Mouse (Mus musculus) heart, embryonic 13.5 days (tissue): Measurements from ENCODE around the gene Pakap. TPM values are rescaled to one million over a fixed set of nuclear protein-coding genes. Genes with fewer than 3 reads are reported as not detected.

Experiments
- ATAC-seq: fragments of 200-750 bp; cut with Nextera tagmentation; 2 replicates; pipeline ENCODE4 v1.8.0; 2017; ENCODE audit warnings: moderate TSS enrichment; ENCODE audit not compliant: insufficient number of reproducible peaks, low FRiP score, low TSS enrichment; ENCODE audit errors: extremely low read depth
- H3K27ac ChIP-seq: fragments of 300-500 bp; sonication (generic); replicated peaks from 2 replicates; pipeline ENCODE4 v1.5.1; 2015; ENCODE audit warnings: moderate library complexity, mild to moderate bottlenecking, inconsistent platforms
- H3K27me3 ChIP-seq: fragments of 300-500 bp; sonication (generic); replicated peaks from 2 replicates; pipeline ENCODE4 v1.6.1; 2015; ENCODE audit warnings: mild to moderate bottlenecking, inconsistent platforms
- H3K36me3 ChIP-seq: fragments of 300-500 bp; sonication (generic); 2 replicates; pipeline ENCODE4 v1.6.1; 2015; ENCODE audit warnings: mild to moderate bottlenecking, inconsistent platforms
- H3K4me1 ChIP-seq: fragments of 300-500 bp; sonication (generic); 2 replicates; pipeline ENCODE4 v1.6.1; 2015; ENCODE audit warnings: inconsistent platforms
- H3K4me2 ChIP-seq: fragments of 300-500 bp; sonication (generic); 2 replicates; pipeline ENCODE4 v1.6.1; 2015; ENCODE audit warnings: inconsistent platforms, mild to moderate bottlenecking, moderate library complexity
- H3K4me3 ChIP-seq: fragments of 300-500 bp; sonication (generic); 2 replicates; pipeline ENCODE4 v1.5.1; 2015; ENCODE audit warnings: moderate library complexity, mild to moderate bottlenecking, inconsistent platforms
- H3K9ac ChIP-seq: fragments of 300-500 bp; sonication (generic); 2 replicates; pipeline ENCODE4 v1.6.1; 2015; ENCODE audit warnings: inconsistent platforms, mild to moderate bottlenecking, moderate library complexity
- H3K9me3 ChIP-seq: fragments of 300-500 bp; sonication (generic); 2 replicates; pipeline ENCODE4 v1.6.1; 2016; ENCODE audit warnings: inconsistent platforms
- WGBS: fragments of 180-500 bp; shearing (Covaris S2); methylation state at CpG from one replicate; pipeline ENCODE4 v1.1.7; 2015; ENCODE audit warnings: mixed read lengths; 5-methylcytosine and 5-hydroxymethylcytosine counted together
- polyA plus RNA-seq: library from polyadenylated mRNA; unstranded; fragments of >200 nt; fragmentation: Nextera tagmentation; extraction: Ambion mirVana; gene quantifications from 2 replicates; pipeline ENCODE4 v1.2.1, GENCODE M21; 2015

Gene Pakap
- polyA plus RNA-seq, 1 experiment from 2014 or later = 49.3 TPM

GRCm38 (mm10) chr4:57652185-57652904, 84.4 kb downstream of the Pakap start:
- 72% methylated on average over 5 of the region's 5 CpGs for WGBS
- Histone ChIP-seq H3K4me3 (no peak overlapping the region), H3K4me2 (no peak overlapping the region), H3K36me3 (peaks cover 94% of the 10 kb centered on the region), H3K4me1 (0 out of 2 replicates have a peak, but pooled peaks cover 8% of the 10 kb centered on the region), H3K9ac (no peak overlapping the region), H3K27me3 (no peaks in the 10 kb centered on the region), H3K27ac (no peak overlapping the region), H3K9me3 (no peaks in the 10 kb centered on the region)
- ATAC-seq = no peak

DNA sequence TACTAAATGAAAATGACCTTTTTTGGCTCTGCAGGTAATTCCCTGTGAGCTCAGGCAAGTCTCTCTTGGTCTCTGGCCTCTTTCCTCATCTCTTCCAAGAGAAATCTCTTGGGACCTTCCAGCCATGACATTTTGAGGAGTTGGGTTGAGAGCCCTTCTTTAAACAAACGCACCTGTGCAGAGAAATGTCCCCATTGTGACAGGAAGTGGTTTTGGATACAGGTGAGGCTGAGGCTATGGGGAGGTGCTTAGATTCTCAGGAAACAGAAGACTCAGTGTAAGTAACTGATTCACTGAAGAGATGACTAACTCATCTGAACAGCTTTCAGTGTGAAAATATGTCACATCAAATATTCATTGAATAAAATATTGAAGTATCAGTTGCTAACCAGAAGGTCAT, 88.0 kb downstream of the Pakap start:
- Histone ChIP-seq H3K4me2 (no peak overlapping the region), H3K36me3 (peaks cover 75% of the 10 kb centered on the region), H3K27ac (no peak overlapping the region), H3K9me3 (no peaks in the 10 kb centered on the region), H3K4me1 (peaks cover 25% of the 10 kb centered on the region), H3K9ac (no peak overlapping the region), H3K4me3 (no peak overlapping the region), H3K27me3 (no peaks in the 10 kb centered on the region)
- WGBS = 82% methylated on average over 1 of the region's 1 CpGs
- no peak for ATAC-seq

DNA sequence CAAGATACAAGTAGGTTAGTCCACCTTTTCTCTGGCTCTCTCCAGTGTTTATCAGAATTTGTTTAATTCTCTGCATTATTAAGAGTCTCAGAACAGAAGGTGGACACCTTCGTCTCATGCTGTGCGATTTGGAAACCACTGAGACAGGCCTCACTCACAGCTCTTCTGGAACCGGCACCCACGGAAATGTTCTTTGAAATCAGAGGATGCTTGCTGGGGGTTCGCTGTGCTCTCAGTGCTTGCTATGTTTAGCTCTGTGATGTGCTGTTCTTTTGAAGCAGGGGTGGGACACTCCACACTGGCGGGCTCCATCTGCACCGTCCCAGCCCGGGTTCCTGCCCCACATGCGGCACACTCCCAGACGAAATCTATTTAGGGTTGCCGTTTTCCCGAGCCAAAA, 88.4 kb downstream of the Pakap start:
- 71% methylated on average over 12 of the region's 12 CpGs for WGBS
- Histone ChIP-seq H3K9me3 (no peaks in the 10 kb centered on the region), H3K27me3 (no peaks in the 10 kb centered on the region), H3K27ac (no peak overlapping the region), H3K4me3 (no peak overlapping the region), H3K36me3 (peaks cover 70% of the 10 kb centered on the region), H3K4me2 (no peak overlapping the region), H3K4me1 (peaks cover 29% of the 10 kb centered on the region), H3K9ac (no peak overlapping the region)
- no peak for ATAC-seq

- H3K27me3 ChIP-seq = no peaks in the 10 kb centered on the region
- 74% methylated on average over 3 of the region's 3 CpGs for WGBS
- H3K36me3 ChIP-seq = peaks cover 66% of the 10 kb centered on the region
- no peak overlapping the region for H3K27ac ChIP-seq
- H3K9ac ChIP-seq = no peak overlapping the region
- H3K4me1 ChIP-seq = peaks cover 30% of the 10 kb centered on the region
- ATAC-seq = no peak
- no peak overlapping the region for H3K4me3 ChIP-seq
- H3K9me3 ChIP-seq = no peaks in the 10 kb centered on the region
- H3K4me2 ChIP-seq = no peak overlapping the region
These were observed 88.9 kb downstream of the Pakap start for GRCm38 (mm10) chr4:57656861-57657260.

- H3K9me3 ChIP-seq = no peaks in the 10 kb centered on the region
- ATAC-seq = no peak
- H3K27me3 ChIP-seq = no peaks in the 10 kb centered on the region
- H3K27ac ChIP-seq = peak overlapping the region; percentile 72
- H3K36me3 ChIP-seq = peaks cover 54% of the 10 kb centered on the region
- no peak overlapping the region for H3K4me2 ChIP-seq
- 24% methylated on average over 4 of the region's 4 CpGs for whole genome bisulfite sequencing
- peak overlapping the region; percentile 28; the same call in 1 of the 2 replicates for H3K9ac ChIP-seq
- H3K4me3 ChIP-seq = no peak overlapping the region
- peaks cover 33% of the 10 kb centered on the region for H3K4me1 ChIP-seq
These were observed 92.5 kb downstream of the Pakap start for GRCm38 (mm10) chr4:57660470-57660869.

- H3K9ac ChIP-seq = no peak overlapping the region
- H3K27ac ChIP-seq = no peak overlapping the region
- H3K36me3 ChIP-seq = peaks cover 31% of the 10 kb centered on the region
- no peak overlapping the region for H3K4me2 ChIP-seq
- H3K27me3 ChIP-seq = no peaks in the 10 kb centered on the region
- no peak overlapping the region for H3K4me3 ChIP-seq
- peaks cover 56% of the 10 kb centered on the region for H3K4me1 ChIP-seq
- no peak for ATAC-seq
- no peaks in the 10 kb centered on the region for H3K9me3 ChIP-seq
- 68% methylated on average over 3 of the region's 3 CpGs for WGBS
These were observed 98.1 kb downstream of the Pakap start for GRCm38 (mm10) chr4:57666101-57666500.

DNA sequence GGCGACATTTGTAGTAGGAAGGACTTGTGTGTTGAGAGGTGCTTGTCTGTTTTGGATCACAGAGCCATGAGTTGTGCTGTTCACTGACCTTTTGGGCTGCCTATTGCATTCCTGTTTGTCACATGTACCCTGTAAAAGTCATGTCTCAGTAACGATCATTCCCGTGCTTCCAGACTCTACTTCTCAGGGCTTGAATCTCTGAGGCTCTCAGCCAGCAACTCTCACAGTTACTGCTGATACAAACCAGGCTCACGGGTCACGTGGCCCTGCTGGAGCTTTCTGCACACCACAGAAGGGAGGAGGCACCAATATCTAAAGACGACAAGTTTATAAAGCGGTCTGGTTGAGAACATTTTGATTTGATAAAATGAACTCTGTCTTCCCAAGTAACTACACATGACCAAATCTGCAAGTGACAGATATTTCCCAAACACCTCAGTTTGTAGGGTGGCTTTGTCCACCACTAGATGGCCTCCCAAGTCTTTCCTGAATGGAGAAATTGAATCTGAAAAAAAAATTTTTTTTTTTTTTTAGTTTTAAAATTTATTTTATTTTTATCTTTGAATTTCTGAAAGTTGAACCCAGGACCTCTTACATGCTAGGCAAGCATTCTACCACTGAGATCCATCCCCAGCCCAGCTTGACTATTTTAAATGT, 103.0 kb downstream of the Pakap start:
- ATAC-seq = peak; percentile 62
- peak overlapping the region; percentile 54 for H3K4me2 ChIP-seq
- H3K27me3 ChIP-seq = no peaks in the 10 kb centered on the region
- peak overlapping the region; percentile 89 for H3K27ac ChIP-seq
- H3K4me3 ChIP-seq = no peak overlapping the region
- H3K36me3 ChIP-seq = peaks cover 6% of the 10 kb centered on the region
- H3K9me3 ChIP-seq = no peaks in the 10 kb centered on the region
- H3K4me1 ChIP-seq = peaks cover 93% of the 10 kb centered on the region
- peak overlapping the region; percentile 47; the same call in 1 of the 2 replicates for H3K9ac ChIP-seq
- 9% methylated on average over 7 of the region's 7 CpGs for WGBS

DNA sequence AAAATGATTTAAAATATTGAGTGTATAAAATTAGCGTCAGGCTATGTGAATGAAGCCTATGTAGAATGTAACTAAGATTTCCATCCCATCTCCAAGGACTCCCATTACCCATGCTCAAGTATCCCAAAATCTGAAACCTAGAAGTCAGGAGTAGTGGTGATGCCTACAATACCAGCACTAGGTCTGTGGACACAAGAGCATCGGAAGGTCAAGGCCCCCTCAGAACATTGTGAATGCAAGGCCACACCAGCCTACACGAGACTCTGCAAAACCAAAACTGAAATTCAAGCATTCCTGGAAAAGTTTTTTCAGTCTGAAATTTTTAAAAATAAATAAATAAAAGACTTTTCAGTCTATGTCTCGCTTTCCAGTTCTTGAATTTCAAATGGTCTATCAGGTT, 104.6 kb downstream of the Pakap start:
- 75% methylated on average over 4 of the region's 4 CpGs for WGBS

DNA sequence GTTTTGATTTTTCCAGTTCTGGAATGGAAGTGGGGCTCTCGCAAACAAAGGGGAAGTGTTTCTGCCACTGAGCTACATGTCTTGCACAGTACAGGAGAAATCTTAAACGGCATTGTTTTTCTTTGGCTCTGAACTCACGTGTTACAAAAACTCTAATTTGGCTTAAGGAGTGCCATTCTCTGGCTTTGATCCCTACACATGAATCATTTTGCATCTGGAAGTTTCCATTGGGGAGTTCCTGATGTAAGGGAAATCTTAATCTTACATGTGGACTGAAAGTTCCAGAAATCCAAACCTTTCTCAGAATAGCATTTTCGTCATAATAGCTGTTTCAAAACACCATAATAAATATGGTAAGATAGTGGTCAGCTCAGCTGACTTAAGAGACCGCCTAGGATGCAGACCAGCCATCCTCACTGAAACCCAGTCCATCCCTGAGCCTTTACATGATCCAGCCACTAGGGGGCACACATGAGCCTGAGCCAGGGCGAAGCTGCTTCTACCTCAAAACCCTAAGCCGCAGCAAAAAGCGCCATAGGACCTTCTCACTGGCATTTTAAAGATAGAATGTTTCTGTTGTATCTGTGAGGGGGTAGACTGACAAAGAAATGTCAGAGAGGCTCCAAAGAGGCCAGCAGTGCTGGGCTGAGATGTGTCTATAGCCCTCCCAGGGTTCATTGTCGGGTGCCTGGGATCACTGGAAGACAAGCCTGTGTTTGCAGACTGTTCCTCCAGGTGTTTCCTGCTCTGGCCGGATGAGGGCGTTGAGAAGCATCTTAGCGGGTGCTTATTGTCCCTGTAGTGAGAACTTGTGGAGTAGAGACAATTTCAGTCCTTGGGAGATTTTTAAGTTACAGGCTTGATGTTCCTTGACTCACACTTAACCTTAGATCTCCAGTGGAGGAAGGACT, 105.3 kb downstream of the Pakap start:
- Histone ChIP-seq H3K9ac (peak overlapping the region; percentile 61; the same call in 1 of the 2 replicates), H3K9me3 (no peaks in the 10 kb centered on the region), H3K36me3 (peaks cover 10% of the 10 kb centered on the region; the same call in 1 of the 2 replicates), H3K4me2 (peak overlapping the region; percentile 51), H3K4me1 (peaks cover 74% of the 10 kb centered on the region), H3K27me3 (no peaks in the 10 kb centered on the region), H3K4me3 (no peak overlapping the region), H3K27ac (peak overlapping the region; percentile 89)
- no peak for ATAC-seq
- WGBS = 20% methylated on average over 12 of the region's 12 CpGs

More for the DNA sequence above, 104.6 kb downstream of the Pakap start:
- Histone ChIP-seq H3K9me3 (no peaks in the 10 kb centered on the region), H3K4me1 (peaks cover 81% of the 10 kb centered on the region), H3K4me3 (no peak overlapping the region), H3K36me3 (peaks cover 6% of the 10 kb centered on the region; the same call in 1 of the 2 replicates), H3K27me3 (no peaks in the 10 kb centered on the region), H3K9ac (no peak overlapping the region), H3K4me2 (no peak overlapping the region), H3K27ac (peak overlapping the region; percentile 89; the same call in 1 of the 2 replicates)
- ATAC-seq = no peak

- Histone ChIP-seq H3K27me3 (no peaks in the 10 kb centered on the region), H3K4me2 (no peak overlapping the region), H3K4me3 (no peak overlapping the region), H3K9ac (0 out of 2 replicates have a peak overlapping the region, but pooled peaks have one; percentile 30), H3K4me1 (peaks cover 70% of the 10 kb centered on the region), H3K27ac (peak overlapping the region; percentile 82), H3K36me3 (peaks cover 21% of the 10 kb centered on the region; the same call in 1 of the 2 replicates), H3K9me3 (no peaks in the 10 kb centered on the region)
- 62% methylated on average over 7 of the region's 7 CpGs for WGBS
- no peak for ATAC-seq
These were observed 106.4 kb downstream of the Pakap start for GRCm38 (mm10) chr4:57674351-57674750.

DNA sequence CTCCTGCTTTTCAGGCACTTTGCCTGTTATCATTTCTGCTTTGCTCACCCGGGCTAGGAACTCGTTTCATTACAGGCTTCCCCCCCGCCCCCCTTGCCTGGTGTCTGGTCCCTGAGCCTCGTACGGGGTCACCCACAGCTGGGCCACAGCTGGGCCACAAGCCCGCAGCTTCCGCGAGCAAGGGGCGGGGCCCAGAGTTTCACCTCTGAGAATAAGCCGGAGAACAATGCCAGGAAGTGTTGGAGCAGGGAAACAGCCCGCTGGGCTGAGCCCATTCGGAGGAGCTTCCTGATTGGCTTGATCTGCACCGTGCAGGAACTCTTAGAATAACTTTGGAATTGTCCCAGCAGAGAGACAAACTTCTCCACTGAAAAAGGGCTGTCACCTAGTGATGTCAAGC, 107.4 kb downstream of the Pakap start:
- Histone ChIP-seq H3K4me2 (peak overlapping the region; percentile 58), H3K27ac (peak overlapping the region; percentile 82), H3K27me3 (no peaks in the 10 kb centered on the region), H3K4me1 (peaks cover 60% of the 10 kb centered on the region), H3K4me3 (peak overlapping the region; percentile 29; the same call in 1 of the 2 replicates), H3K36me3 (peaks cover 28% of the 10 kb centered on the region), H3K9me3 (no peaks in the 10 kb centered on the region), H3K9ac (peak overlapping the region; percentile 63)
- WGBS = 5% methylated on average over 13 of the region's 13 CpGs
- ATAC-seq = 0 out of 2 replicates have a peak, but pooled peaks have one; percentile 37
